Mouse (Mus musculus) bone marrow macrophage, adult 2 months (primary cell): ENCODE results near the gene Tapbpl.

Experiments
- CTCF ChIP-seq: IDR thresholded peaks from 2 replicates; pipeline ENCODE4 v1.5.1; 2012; ENCODE audit warnings: low read depth, mild to moderate bottlenecking, low read length, moderate library complexity
- POLR2A ChIP-seq: IDR thresholded peaks from 2 replicates; pipeline ENCODE4 v1.6.1; 2012; ENCODE audit warnings: mild to moderate bottlenecking, low read depth, low read length, borderline replicate concordance

DNA sequence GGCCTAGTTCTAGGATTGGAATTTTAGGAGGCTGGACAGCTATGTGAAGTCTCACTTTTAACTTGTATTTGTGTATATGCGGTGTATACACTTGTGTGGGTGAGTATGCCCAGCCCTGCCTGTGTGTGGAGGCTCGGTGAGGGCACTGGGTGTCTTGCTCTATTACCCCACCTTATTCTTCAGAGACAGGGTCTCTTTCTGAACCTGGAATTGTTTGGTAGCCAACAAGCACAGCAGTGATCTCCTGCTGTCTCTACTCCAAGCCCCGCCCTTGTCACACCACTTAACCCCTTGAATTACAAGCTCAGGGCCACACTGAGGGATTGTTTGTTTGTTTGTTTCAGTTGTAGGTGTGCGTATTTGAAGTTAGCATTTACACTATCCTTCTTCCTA, 381 bp upstream of the Tapbpl start:
- TF ChIP-seq POLR2A (no peak), CTCF (no peak)
